Mouse (Mus musculus) Muller cell, postnatal 12 days (primary cell): ENCODE measurements around the gene Gak.

Source experiments
- DNase-seq: peaks from one replicate; pipeline ENCODE4 v3.0.0-alpha.2; 2015; ENCODE audit errors: inconsistent ontology term

Gene Gak

DNA sequence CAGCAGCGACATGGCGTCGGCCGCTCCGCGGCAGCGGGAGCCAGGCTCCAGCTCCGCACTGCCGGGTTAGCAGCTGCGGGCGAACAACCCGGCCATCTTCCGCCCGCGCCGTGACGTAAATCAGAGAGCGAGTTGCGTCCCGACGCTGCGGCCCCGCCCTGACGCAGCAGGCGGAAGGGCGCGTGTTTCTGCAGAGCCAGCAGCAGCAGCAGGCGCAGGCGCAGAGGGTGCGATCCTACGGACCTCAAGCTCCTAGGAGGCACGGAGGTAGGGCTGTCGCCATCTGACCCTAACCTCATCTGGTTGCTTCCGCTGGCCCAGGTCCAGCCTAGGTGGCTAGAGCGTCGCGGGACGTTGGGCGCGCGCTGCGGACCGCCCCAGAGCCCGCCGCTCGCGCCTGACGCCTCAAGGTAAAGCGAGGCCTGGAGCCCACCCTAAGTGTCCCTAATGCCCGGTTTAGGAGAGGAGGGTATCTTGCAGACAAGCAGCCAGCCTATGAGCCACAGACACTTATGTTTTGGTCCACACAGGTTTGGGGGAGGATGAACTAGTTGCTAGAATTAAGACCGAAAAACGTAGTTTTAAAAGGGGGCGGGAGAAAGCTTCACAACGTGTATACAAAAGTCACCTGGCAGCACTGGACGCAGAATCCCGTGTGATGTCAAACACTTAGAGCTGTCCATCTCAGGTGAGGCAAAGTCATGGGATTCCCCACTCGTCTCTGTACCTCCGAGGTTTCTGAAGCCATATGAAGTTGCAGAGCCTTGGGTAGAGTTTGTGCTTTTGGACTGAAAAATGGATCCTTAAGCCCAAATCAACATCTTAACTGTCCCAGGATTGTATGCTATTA is at the start of gene Gak, which contains the start of gene Tmem175:
TSS of gene Gak (minus strand) at position 122 of the 850 bp plus-strand sequence.
TSS of gene Tmem175 (plus strand) at position 137 of the 850 bp plus-strand sequence.
- DNase-seq = peak; percentile 93

DNA sequence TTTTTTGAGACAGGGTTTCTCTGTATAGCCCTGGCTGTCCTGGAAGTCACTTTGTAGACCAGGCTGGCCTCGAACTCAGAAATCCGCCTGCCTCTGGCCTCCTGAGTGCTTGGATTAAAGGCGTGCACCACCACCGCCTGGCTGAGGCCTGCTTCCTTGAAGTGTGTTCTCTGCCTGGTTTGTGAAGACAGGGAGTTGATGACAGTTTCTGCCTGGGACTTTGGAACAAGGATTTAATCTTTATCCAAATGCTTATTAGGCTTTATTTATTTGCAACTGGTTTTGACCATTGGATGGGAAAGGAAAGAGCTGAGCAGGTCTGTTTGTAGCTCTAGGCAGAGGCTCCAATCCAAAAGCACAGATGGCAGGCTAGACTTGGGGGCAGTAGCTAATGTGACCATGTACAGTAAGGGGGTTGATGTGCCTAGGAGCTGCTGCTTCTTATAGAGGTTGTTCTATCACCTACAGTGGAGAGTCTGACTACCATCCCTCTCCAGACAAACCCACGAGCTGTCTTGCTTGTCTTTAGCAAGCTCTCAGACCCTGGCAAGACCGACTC is 48.8 kb upstream of the Gak start:
- DNase-seq = no peak

DNA sequence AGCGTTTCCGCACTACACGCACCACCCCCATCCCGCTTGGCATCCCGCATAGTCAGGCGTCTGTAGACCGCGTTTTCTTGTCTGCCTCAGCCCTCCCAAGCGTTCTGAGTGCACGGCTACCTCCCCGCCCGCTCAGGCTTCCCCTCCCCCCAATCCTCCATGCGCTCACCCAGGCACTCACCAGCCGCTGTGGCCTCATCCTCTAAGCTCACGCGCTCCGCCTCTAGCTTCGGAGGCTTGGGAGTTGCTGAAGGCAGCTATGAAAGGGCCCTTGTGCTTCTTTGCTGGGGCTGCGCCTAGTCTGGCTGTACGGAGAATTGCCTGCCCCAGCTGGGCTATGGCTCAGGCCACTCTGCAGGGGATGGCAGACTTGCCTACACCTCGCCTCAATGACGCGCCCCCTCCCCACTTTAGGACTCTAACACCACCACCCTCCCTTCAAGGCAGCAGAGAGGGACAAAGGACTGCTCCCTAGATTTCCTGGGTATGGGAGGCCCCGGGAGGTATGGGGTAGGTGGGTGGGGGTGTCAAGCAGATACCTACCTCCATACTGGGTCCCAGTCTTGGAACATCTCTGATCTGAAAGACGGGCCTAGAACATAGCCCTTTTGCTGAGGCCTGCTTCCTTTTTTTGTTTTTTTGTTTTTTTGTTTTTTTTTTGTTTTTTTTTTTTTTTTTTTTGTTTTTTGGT is 48.2 kb upstream of the Gak start:
- DNase-seq = peak; percentile 82

DNA sequence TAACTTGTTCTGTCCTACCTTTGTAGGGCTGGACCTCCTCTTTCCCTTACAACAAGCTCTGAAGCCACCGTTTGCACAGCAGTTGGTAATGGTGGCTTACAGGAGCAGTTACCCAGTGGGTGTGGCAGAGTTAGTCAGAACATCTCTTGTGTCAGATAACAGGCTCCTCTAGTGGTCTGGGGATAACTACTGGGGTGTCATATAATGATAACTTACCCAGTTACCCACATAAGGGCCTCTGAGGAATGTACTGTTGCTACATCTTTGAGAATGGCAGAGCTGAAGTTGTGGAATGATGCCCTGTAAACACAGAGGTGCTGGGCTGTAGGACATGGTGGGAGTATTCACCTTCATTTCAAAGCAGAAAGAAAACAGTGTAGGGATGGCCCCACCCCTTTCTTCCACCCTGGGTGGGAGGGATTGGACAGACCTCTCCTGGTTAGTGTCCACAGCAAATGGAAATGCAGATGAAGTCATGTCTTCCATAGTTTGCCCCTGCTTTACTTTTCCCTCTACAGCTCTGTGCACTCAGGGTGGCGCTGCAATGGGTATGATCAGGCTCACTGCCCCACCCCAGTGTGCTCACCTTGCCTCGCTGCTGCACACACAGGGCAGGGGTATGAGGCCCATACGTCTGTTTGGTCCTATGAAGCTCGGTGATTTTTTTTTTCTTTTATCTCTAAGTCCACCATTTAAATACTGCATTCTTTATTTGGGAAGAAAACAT is 47.4 kb upstream of the Gak start:
- DNase-seq = no peak

DNA sequence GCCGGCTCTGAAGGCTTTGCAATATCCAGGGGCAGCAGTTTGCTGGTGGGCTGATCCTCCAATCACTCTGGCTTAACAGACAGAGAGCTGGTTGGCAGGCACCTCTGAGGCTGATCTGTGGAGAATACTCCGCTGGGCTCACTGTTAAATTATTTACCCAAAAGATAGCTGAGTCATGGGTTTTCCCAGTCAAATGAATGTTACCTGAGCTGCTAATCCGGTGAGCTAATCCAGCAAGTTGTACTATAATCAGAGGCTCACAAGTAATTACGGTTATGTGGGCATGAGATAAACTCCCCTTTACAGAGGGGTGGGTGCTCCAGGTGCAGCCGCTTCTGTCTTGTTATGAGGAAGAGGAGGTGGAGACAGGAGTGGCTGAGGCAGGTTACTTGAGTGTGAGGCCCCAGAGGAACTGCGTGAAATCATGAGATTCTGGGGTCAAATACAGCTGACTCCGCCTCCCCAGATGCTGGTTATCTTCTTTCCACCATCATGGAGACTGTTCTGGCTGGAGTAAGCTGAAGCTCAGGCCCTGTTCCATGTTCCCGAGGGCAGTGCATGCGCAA is 45.8 kb upstream of the Gak start, which contains the start of gene Slc26a1:
TSS of gene Slc26a1 (minus strand) at position 319 of the 566 bp plus-strand sequence.
- no peak for DNase-seq

DNA sequence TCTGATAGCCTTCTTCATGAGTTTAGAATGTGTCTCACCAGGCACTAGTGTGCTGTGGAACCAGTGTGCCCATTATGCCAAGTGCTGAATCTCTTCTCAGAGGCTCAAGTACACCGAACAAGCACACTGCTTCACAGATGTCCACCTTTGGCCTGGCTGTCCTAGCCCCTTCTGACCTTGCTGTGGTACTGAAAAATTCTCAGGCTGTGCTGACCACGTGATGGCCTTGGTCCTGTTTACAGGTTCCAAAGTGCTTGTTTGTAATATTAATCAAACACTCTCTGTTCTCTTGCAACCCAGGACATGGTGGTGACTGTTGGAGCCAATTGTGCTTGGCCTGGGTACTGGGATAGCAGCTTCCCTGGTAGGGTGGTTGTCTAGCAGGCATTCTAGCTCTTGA is 45.1 kb upstream of the Gak start:
- no peak for DNase-seq

DNA sequence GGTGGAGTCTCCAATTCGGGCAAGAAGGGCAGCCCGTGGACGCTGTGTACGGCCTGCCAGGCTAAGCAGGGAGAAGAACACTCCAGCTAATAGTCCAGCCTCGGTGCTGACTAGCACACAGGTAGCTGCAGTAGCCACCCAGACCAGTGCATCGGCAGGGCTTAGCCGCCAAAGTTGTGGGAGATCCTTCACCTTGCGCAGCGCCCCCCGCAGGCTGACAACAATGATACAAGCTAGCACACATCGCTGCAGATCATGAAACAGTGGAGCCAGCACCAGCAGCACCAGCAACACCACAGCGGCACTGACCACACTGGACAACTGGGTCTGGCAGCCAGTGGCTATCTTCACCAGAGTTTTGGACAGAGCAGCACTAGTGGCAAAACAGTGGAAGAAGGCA is 42.2 kb upstream of the Gak start:
- no peak for DNase-seq

DNA sequence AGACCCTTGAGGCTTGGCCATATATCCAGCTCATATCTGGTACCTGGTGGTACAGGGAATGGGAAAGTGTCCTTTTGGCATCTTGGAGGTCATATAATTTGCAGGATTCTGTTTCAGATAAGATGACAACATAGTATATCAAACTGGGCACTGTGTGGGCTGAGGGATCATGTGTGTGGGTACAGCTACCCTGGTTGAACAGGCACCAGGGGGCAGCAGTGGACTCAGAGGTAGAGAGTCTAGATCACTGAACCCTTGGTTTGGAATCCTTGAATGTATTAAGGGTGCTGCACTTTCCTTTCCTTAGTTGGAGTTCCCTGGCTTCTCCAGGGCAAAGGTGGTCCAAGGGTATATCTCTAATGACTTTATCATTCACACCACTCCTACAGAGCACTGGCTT is 41.2 kb upstream of the Gak start:
- DNase-seq = no peak

DNA sequence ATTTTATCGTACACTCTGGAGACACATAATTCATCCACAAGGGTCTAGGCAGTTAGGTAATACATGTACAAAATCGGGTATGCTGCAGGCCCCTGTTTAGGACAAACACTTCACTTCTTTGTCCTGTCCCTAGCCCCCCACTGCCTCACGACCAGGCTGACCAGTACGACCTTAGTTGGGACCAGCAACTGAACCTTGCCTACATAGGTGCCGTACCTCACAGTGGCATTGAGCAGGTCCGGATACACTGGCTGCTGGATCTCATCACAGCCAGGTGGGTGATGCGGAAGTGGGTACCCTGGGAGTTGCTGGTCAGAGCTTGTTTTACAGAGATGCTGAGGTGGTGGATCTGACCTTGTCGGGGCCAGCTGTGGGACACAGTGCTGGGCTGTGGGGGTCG is 40.4 kb upstream of the Gak start:
- no peak for DNase-seq

DNA sequence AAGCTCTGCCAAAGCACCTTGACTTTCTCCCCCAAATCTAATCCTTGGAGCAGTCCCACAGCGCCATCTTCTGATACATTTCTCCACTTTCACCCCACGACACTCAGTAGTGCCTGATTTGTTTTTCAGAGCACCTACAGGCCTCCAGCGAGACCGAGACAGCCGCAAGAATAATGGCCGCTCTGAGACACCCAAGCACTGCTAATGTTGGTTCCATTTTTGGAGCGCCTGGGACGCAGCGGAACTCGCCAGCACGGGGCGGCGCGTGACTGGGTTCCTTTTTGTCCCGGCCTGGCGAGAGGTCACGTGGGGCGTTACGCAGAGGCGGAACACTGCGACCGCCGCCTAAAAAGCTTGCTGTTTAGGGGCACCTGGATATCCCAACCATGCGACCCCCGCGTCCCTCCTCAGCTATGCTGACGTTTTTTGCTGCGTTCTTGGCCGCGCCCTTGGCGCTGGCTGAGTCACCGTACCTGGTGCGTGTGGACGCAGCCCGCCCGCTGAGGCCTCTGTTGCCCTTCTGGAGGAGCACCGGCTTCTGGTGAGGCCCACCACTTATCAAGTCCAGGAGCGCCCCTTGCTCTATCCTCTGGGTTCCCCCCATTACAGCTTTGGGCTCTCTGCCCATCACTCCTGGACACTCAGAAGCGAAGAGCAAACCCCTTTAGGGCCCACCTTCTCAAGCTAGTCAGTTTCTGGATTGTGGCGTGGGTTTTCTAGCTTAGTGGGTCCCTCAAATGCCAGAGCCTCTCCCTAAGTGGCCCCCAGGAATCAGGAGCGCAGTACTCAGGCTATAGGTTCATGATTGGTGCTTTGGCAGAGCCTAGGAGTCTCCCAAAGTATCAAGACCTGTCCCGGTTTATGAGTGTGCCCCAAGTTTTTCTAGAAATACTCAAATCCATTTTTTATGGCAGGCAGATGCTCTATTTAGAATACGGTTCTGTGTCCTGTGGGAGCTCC is 39.7 kb upstream of the Gak start, which contains the start of gene Dgkq:
TSS of gene Dgkq (minus strand) at position 696 of the 960 bp plus-strand sequence.
- DNase-seq = peak; percentile 86

DNA sequence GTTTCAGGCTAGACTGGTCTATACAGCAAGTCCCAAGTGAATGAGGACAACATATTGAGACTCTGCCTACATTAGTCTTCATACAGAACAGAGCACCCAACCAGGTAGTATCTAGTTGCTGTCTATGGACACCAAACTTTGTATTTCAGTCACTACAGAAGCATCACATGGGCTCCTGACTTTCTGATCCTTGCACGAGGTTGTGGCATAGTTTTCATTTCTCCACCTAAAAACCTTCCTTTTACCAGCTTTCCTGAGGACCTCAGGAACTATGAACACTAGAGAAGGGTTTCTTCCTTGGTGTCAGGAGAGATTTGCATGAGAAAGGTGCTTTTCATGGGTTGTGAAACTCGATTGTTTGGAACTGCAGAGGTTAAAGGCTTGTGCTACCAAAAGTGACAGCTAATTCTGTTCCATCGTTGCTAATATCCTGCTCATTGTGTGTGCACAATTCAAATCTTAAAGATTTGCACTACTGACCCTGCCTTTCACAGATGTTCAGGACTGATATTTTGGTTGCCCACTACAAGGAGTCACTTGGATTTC is 38.9 kb upstream of the Gak start:
- no peak for DNase-seq

DNA sequence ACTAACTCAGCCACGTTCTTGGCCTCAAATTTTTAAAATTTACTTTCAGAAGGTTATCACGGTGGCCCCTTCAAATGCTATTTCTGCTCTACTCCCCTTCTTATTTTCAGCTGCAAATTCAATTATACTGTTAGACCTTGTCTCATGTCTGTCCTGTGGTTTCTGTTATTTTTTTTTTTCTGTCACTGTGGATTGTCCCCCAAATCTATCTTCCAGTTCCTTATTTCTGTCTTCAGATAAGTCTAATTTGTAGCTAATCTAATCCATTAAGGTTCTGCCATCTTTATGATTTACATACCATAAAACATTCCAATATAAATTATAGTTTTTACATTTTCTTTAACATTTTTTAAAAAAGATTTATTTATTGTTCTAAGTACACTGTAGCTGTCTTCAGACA is 37.8 kb upstream of the Gak start:
- DNase-seq = no peak

DNA sequence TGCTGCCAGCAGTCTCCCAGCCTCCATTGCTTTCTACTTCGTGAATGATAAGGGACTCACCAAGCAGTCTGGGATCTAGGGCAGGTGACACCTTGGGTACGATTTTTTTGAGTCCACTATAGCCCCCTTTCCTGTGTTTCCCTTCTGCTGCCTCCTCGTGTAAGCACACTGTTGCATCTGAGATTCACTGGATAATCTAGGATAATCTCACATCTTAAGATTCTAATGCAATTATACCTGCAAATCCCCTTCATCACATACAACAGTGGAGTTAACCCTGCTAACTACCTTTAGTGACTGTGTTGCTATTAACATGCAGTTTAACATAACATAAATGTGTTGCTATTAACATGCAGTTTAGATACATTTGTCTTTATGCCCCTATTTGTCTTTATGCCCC is 35.5 kb upstream of the Gak start:
- no peak for DNase-seq

DNA sequence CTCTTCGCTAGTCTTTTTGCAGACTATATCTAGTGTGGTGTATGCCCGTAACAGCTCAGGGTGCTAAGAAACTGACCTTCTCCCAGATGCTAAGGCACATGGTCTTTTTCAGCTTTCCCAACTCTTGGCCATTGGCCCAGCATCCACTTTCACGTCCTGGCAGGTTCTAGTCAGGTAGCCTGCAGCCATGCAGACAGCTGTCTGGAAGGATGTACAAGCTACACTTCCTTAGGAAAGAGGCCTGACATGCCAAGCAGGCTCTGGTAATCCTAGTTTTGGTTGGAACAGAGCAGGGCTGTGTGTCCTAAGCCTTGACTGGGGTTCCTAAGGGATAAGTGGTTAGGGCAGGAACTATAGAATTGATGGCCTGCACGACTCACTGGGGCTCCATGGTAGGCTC is 33.2 kb upstream of the Gak start:
- no peak for DNase-seq

DNA sequence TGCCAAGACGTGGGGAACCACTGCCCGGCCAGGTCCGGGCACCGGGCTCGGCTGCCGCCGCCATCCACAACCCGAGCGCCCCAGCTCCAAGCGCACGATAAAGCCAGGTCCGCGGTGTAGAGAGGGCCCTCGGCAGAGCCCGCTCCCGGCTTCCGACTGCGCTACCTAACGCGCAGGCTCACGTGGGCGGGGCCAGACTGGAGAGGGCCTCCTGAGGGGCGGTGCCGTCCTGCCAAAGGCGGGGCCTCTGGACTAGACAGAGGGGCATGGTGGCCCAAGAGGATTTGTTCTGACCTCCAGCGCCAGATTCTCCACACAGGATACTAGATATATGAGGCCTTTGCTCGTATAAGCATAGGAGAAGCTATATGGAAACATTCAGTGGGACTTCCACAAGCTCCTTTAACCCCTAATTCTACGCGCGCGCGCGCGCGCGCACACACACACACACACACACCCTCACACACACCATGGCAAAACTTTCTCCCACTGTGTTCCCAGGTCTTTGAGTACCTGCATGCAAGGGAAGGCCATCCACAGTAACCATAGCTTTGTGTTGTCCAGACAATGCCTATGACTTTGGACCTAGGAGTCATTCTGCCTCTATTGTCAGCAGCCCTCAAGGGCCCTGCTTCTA is 31.2 kb upstream of the Gak start:
- peak; percentile 93 for DNase-seq

DNA sequence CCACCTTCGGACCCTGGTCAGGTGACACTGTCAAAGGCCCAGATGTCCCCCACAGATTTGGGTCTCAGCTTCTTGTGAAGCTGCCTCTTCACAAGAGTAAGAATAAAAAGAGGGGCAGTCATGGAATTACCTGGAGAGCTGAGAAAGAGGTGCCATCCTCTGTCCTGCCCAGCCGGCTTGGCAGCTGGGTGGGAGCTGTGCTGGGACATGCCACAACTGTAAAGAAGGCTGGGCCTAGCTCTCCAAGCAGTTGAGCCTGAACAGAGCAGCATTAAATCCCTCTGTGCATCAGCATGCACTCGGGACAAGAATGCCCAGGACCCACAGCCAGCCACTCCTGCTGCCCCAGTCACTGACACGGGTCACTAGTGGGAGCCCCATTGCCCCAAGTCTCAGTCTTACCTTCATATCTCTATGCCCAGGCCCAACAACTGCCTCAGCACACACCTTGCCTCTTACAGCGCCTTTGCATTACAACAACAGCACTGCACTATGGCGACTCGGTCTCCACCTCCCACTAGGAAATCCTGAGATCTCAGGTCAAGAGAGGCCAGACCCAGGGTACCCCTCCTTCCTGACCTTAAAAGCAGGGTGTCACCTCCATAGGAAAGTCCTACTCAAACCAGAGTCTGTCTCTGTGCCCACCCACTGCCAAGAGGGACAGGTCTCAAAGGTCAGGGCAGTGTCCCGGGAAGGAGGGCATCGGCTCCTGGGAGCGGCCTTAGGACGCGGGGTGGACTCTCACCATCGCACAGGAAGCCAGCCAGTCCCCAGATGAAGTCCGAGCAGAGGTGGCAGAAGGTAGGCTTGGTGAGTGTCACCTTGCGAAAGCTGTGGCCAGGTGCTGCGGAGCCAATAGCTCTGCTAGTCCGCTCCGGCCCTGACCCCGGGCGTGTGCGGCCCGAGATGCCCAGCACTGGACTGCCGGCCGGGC is 30.4 kb upstream of the Gak start, which contains the start of gene Idua:
TSS of gene Idua (plus strand) at position 634 of the 934 bp plus-strand sequence.
- DNase-seq = no peak

DNA sequence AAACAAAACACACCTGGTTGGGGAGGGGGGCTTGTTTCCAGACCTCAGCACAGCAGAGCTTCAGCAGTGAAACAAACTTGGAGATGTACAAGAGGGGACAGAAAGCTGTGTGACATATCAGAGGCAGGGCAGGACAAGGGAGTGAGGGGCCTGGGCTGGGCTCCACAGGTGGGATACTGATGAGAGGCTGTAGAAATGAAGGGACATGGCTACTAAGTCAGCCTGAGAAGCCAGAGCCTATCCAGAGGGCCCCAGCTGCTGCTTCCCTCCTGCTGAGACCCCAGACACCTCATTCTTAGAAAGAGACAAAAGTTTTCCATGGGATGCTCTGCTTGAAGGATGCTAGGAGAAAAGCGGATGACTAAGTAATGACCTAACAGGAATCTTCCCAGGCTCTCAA is 29.1 kb upstream of the Gak start:
- DNase-seq = no peak

DNA sequence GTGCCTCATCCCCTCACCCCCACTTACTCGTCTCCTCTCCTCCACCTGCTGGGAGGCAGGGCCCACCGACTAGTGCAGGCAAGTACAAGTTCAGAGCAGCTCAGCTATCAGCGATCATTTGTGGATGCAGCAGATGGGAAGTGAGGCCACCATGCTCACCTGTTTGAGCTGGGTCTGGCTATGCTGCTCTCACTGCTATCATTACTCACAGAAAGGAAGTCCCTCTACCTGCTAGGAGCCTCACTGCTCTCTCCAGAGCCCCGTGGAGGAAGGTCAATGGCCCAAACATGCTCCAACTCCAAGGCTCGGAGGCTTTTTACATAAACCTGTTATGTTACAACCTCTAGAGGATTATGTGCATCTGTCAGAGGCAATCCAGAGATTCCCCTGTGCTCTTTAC is 27.9 kb upstream of the Gak start:
- DNase-seq = no peak
